Mouse (Mus musculus) v-Abl transformed pro-B cells (cell line): Measurements from ENCODE around the gene Sepsecs.

Experiments
- in situ Hi-C, 2 experiments: fragments of 400-800 bp; cut with MboI; formaldehyde crosslinking; loops; one replicate each; pipeline ENCODE4 v1.15.1; 2025; ENCODE audit not compliant: unreplicated experiment in 2 of 2

The Sepsecs gene

GRCm38 (mm10) chr5:52615421-52615820 lies 54.1 kb downstream of the Sepsecs start:
- in situ Hi-C loops = no loop called here

- in situ Hi-C loops = no loop called here
Observed at GRCm38 (mm10) chr5:52614686-52615085, 54.8 kb downstream of the Sepsecs start.

DNA sequence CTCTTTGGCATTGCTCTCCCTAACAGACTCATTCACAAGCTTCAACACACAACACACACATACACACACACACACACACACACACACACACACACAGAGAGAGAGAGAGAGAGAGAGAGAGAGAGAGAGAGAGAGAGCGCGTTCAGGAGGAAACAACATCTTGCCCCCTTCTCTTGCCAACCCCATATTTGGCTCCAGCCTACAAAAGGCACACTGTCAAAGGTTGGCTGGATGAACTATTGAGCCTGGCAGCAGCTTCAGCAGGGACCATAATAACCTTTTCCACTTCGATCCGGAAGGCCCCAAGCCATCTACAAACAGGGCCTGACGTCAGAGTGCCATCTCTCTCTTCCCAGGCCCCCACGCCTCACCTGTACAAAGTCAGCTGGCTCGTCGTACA lies 56.7 kb downstream of the Sepsecs start:
- in situ Hi-C loops = no loop called here

DNA sequence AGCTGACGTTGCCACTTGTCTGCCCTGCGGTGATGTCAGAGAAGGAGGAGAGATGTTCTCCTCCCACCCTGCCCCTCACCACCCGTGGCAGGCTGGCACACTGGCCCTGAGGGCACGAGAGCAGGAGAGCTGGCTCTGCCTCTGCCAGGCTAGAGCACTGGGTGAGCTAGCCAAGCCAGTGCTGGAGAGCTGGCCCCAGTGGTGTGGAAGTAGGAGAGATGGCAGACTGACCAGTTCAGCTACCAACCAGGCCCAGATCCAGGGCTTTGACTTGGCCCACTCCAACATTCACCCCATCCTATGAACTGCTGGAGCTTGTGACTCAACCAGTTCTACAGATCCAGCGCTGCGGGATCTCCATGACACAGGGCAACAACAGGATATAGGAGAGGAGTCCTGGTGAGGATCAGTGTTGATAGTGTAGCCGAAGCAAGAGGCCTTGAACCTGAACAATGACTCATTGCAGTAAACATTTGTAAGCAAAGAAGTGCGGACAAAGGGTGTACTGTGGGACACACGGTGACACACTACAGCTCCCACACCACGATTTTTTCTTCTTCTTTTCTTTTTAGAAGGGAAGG lies 58.1 kb downstream of the Sepsecs start:
- in situ Hi-C loops = no loop called here

DNA sequence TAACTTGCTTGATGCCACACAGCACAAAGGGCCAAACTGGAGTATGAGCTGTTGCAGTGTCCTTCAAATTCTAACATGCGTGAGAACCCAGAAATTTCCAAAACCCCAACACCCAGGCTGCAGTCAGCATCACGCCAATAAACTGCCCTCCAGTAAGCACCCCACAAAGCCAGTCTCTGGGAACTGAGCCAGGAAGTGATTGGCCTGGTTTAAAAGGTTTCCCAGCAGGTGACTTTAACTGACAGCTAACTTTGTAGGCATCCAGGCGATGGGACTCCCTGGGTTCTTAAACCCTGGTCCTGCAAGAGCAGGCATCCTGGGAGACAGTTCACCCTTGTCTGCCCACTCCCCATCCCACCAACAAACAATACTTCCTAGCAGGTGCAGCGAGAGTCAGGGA lies 59.2 kb downstream of the Sepsecs start:
- in situ Hi-C loops = no loop called here

DNA sequence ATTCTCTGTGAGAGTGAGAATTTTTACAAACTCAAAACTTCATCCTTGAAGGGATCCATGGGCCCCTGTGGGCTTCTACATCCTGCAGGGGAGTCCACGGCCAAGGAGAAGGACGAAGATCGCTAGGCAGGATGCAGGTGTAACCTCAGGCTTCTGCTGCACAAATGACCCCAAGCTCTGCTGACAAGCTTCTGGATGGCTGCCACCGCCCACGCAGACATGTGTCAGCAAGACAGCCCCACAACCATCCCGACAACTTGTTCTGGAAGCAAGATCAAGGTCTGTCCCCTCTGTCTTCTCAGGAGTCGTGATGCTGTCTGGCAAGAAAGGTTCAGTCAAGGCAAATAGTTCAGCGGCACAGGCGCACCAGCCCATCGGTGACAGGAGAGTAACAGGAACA lies 59.8 kb downstream of the Sepsecs start:
- in situ Hi-C loops = no loop called here

DNA sequence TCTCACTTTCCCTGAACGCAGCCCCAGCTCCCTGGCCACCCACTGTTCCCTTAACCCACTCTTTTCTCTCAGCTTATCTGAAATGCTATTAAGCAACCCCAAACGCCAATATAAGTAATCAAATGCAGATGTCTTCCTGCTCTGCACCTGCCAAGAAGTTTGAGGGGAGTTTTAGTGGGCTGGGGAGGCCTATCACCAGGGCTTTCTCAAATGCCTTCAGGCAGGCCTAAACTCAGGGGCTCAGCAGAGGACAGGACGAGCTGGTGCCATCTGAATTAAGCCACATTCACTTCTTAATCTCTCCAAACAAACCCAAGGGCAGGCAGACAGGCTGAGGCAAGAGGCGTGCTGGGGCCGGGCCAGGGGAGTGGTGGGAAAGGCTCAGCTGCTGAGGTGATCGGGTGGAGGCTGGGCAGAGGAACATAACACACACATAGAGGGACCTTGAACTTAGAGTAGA lies 64.9 kb downstream of the Sepsecs start:
- in situ Hi-C loops = no loop called here

DNA sequence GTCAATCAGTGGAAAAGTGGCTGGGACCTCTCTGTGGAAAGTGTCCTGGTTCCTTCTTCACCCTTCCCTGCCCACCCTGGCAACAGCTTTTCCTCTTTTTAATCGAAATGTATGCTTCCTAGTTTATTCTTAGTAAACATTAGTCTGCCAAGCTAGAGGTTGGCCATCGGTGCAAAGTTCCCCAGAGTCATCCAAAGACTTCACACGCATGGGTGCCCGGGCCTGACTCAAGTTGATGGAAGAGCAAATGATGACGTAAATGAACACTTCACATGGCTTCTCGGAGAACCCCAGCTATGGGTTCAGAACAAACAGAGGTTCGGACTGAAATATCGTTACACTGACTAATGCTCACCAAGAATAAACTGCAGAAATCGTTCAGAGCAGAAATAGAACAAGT lies 78.9 kb downstream of the Sepsecs start:
- in situ Hi-C loops = no loop called here
